Mouse (Mus musculus): ENCODE measurements around the gene Gadd45b. TPM values are rescaled to one million over a fixed set of nuclear protein-coding genes. Genes with fewer than 3 reads are reported as not detected.

The Gadd45b gene
- polyA plus RNA-seq, 1 experiment from 2014 or later, result 62.2 TPM

- TF ChIP-seq CTCF (IDR thresholded peaks at IDR 0.05; ENCODE audit: low read depth) (0 out of 2 replicates have a peak, but pooled peaks have one; percentile 14), EP300 (optimal IDR thresholded peaks at IDR 0.05) (no peak)
- Histone ChIP-seq H3K4me3 (ENCODE audit: low read depth, low read length) (no peak overlapping the region), H3K9ac (ENCODE audit: low read length) (no peak overlapping the region), H3K36me3 (ENCODE audit: control insufficient read depth, insufficient read depth, low read length) (no peaks in the 10 kb centered on the region), H3K27me3 (ENCODE audit: control insufficient read depth, insufficient read depth, low read length) (no peaks in the 10 kb centered on the region), H3K4me2 (replicated peaks; ENCODE audit: low read depth) (no peak overlapping the region), H3K27ac (replicated peaks) (peak overlapping the region; percentile 53; the same call in 1 of the 2 replicates), H3K9me3 (ENCODE audit: control insufficient read depth, low read length) (no peaks in the 10 kb centered on the region), H3K4me1 (replicated peaks; ENCODE audit: control insufficient read depth, insufficient read depth) (0 out of 2 replicates have a peak, but pooled peaks cover 2% of the 10 kb centered on the region)
- ATAC-seq (ENCODE audit: low FRiP score, low TSS enrichment) (peak; percentile 47), DNase-seq (ENCODE audit: low spot score) (peak; percentile 66)
- 71% methylated on average over 5 of the region's 5 CpGs for WGBS
Measured at GRCm38 (mm10) chr10:80914253-80914656, 15.6 kb upstream of the Gadd45b start.

DNA sequence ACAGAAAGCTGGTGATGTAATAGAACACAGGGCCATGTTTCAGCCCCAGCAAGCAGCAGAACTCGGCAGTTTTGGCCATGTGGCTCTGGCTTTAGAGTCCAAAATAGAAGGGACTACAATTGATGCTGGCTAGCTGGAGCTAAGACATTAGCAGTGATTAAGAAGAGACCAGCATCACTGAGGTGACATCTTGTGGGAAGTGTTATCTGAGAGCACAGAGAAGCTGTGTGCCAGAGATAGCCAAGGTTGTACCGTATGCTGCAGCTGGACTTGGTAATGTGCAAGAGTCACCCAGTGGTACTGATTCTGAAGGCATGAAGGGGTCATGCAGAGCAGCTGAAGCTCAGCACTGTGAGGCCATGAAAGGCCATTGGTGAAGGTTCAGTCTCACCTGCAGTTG lies 14.6 kb upstream of the Gadd45b start:
- Histone ChIP-seq H3K36me3 (ENCODE audit: control insufficient read depth, insufficient read depth, low read length) (no peaks in the 10 kb centered on the region), H3K27ac (replicated peaks) (no peak overlapping the region), H3K4me2 (replicated peaks; ENCODE audit: low read depth) (no peak overlapping the region), H3K4me3 (ENCODE audit: low read depth, low read length) (no peak overlapping the region), H3K9ac (ENCODE audit: low read length) (no peak overlapping the region), H3K4me1 (replicated peaks; ENCODE audit: control insufficient read depth, insufficient read depth) (0 out of 2 replicates have a peak, but pooled peaks cover 2% of the 10 kb centered on the region), H3K9me3 (ENCODE audit: control insufficient read depth, low read length) (no peaks in the 10 kb centered on the region), H3K27me3 (ENCODE audit: control insufficient read depth, insufficient read depth, low read length) (no peaks in the 10 kb centered on the region)
- no peak for ATAC-seq (ENCODE audit: low FRiP score, low TSS enrichment)
- no peak for TF ChIP-seq CTCF (IDR thresholded peaks at IDR 0.05; ENCODE audit: low read depth)
- no peak for TF ChIP-seq EP300 (optimal IDR thresholded peaks at IDR 0.05)
- 79% methylated on average over 2 of the region's 2 CpGs for whole genome bisulfite sequencing
- DNase-seq (ENCODE audit: low spot score), result no peak

DNA sequence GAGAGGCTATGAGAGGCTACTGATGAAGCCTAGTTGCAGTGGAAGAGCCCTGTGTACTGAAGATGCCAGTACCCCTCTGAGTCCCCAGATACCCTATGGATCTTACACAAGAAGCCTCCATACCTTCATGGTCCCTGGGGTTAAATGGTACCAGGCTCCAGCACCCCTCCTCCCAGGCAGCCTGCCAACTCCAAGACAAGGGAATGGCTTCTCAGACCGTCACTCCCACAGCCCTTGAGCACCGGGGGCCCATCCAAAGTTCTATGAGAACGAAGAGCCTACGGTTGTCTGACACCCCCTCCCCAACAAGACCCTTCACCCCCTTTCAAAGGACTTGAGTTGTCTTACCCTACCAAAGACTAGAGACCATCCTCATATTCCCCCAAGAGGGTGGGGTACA lies 14.1 kb upstream of the Gadd45b start:
- Histone ChIP-seq H3K36me3 (ENCODE audit: control insufficient read depth, insufficient read depth, low read length) (no peaks in the 10 kb centered on the region), H3K27me3 (ENCODE audit: control insufficient read depth, insufficient read depth, low read length) (no peaks in the 10 kb centered on the region), H3K27ac (replicated peaks) (no peak overlapping the region), H3K4me1 (replicated peaks; ENCODE audit: control insufficient read depth, insufficient read depth) (0 out of 2 replicates have a peak, but pooled peaks cover 2% of the 10 kb centered on the region), H3K9ac (ENCODE audit: low read length) (no peak overlapping the region), H3K9me3 (ENCODE audit: control insufficient read depth, low read length) (no peaks in the 10 kb centered on the region), H3K4me2 (replicated peaks; ENCODE audit: low read depth) (no peak overlapping the region), H3K4me3 (ENCODE audit: low read depth, low read length) (no peak overlapping the region)
- WGBS, result 61% methylated on average over 4 of the region's 4 CpGs
- no peak for DNase-seq (ENCODE audit: low spot score)
- ATAC-seq (ENCODE audit: low FRiP score, low TSS enrichment), result no peak
- no peak for TF ChIP-seq CTCF (IDR thresholded peaks at IDR 0.05; ENCODE audit: low read depth)
- no peak for TF ChIP-seq EP300 (optimal IDR thresholded peaks at IDR 0.05)

DNA sequence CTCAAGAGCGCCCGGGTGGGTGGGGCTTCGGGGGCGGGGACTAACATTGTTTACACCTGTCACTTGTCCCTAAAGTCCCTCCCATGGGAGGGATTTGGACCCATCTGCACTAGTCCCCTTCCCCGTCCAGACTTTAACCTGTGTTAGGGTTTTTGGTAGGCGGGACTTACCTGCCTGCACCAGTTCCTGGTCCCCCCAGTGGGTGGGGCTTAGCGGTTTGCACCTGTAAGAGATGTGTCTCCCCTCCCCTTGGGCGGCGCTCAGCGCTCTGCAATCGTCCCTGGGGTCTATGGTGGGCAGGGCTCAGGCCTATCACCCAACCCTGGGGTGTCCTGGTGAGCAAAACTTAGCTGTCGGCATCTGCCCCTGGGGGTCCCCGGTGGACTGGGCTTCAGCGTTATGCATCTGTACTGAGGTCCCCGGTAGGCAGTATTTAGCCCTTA lies 12.5 kb upstream of the Gadd45b start:
- Histone ChIP-seq H3K9me3 (ENCODE audit: control insufficient read depth, low read length) (no peaks in the 10 kb centered on the region), H3K27me3 (ENCODE audit: control insufficient read depth, insufficient read depth, low read length) (no peaks in the 10 kb centered on the region), H3K4me1 (replicated peaks; ENCODE audit: control insufficient read depth, insufficient read depth) (peaks cover 5% of the 10 kb centered on the region; the same call in 1 of the 2 replicates), H3K27ac (replicated peaks) (peak overlapping the region; percentile 81), H3K4me3 (ENCODE audit: low read depth, low read length) (peak overlapping the region; percentile 91), H3K36me3 (ENCODE audit: control insufficient read depth, insufficient read depth, low read length) (no peaks in the 10 kb centered on the region), H3K9ac (ENCODE audit: low read length) (peak overlapping the region; percentile 74), H3K4me2 (replicated peaks; ENCODE audit: low read depth) (peak overlapping the region; percentile 95)
- 1% methylated on average over 15 of the region's 15 CpGs for WGBS
- TF ChIP-seq CTCF (IDR thresholded peaks at IDR 0.05; ENCODE audit: low read depth), result no peak
- no peak for TF ChIP-seq EP300 (optimal IDR thresholded peaks at IDR 0.05)
- peak; percentile 53; the same call in 1 of the 2 replicates for ATAC-seq (ENCODE audit: low FRiP score, low TSS enrichment)
- peak; percentile 83 for DNase-seq (ENCODE audit: low spot score)

DNA sequence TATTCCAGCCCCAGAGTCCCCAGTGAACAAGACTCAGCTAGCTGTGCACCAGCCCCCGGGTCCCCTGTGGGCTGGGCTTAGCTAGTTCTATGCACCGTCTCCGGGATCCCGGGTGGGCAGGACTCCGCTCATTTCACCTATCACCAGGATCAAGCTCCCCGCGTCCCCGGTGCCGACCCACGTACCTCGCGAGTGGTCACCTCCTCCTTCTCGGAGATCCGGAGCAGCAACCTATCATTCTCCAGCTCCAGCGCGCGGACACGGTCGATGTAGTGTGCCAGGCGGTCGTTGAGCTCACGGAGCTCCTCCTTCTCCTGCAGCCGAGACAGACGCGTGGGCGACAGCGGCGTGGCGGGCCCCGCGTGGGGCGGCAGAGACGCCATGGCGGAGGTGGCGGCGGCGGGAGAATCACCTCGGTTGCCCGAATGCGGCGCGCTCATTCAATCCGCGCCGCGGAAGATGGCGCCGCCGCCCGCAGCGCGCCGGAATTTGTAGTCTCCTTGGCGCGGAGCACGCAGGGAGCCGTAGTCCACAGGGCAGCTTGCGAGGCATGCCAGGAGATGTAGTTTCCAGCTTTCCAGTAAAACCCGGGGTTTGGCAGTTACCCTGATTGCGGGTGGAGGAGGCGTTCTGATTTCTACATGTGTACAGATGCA lies 12.0 kb upstream of the Gadd45b start, which contains the start of gene Lmnb2:
Lmnb2 (minus strand) TSS at position 467 of the 656 bp plus-strand sequence.
- H3K27ac ChIP-seq (replicated peaks), result peak within 1 kb of the TSS; percentile 81
- H3K9ac ChIP-seq (ENCODE audit: low read length), result peak within 1 kb of the TSS; percentile 74
- H3K27me3 ChIP-seq (ENCODE audit: control insufficient read depth, insufficient read depth, low read length), result no peaks in the 10 kb centered on the region
- TF ChIP-seq CTCF (IDR thresholded peaks at IDR 0.05; ENCODE audit: low read depth) (peak; percentile 28), EP300 (optimal IDR thresholded peaks at IDR 0.05) (no peak)
- H3K4me2 ChIP-seq (replicated peaks; ENCODE audit: low read depth), result peak within 1 kb of the TSS; percentile 95
- H3K4me3 ChIP-seq (ENCODE audit: low read depth, low read length), result peak within 1 kb of the TSS; percentile 91
- H3K36me3 ChIP-seq (ENCODE audit: control insufficient read depth, insufficient read depth, low read length), result no peaks in the 10 kb centered on the region
- H3K9me3 ChIP-seq (ENCODE audit: control insufficient read depth, low read length), result no peaks in the 10 kb centered on the region
- WGBS, result under 1% methylated on average over 61 of the region's 61 CpGs
- H3K4me1 ChIP-seq (replicated peaks; ENCODE audit: control insufficient read depth, insufficient read depth), result peaks cover 5% of the 10 kb centered on the region; the same call in 1 of the 2 replicates
- DNase-seq (ENCODE audit: low spot score), result peak; percentile 81
- ATAC-seq (ENCODE audit: low FRiP score, low TSS enrichment), result peak; percentile 47

DNA sequence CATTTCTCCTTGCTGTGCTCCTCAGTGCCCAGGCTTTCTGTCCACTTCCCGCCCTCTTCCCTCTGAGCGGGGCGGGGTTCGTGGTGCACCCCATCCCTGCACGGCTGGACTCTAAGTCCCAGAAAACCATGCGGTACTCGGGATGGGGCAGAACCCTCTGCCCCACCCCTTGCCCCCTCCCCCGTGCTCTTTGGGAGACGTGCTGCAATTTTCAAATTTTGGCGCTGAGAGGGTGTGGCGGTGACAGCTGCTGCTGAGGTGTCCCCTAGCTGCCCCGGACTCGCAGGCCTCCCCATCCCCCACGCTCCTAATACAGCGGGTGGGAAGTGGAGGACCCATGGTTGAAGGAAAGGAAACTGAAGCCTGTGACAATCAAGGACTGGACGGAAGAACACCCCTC lies 8.0 kb upstream of the Gadd45b start:
- Histone ChIP-seq H3K4me1 (replicated peaks; ENCODE audit: control insufficient read depth, insufficient read depth) (peaks cover 3% of the 10 kb centered on the region; the same call in 1 of the 2 replicates), H3K4me2 (replicated peaks; ENCODE audit: low read depth) (peak overlapping the region; percentile 54), H3K4me3 (ENCODE audit: low read depth, low read length) (peak overlapping the region; percentile 33), H3K27me3 (ENCODE audit: control insufficient read depth, insufficient read depth, low read length) (no peaks in the 10 kb centered on the region), H3K27ac (replicated peaks) (no peak overlapping the region; the same call in 1 of the 2 replicates), H3K9ac (ENCODE audit: low read length) (peak overlapping the region; percentile 59), H3K9me3 (ENCODE audit: control insufficient read depth, low read length) (no peaks in the 10 kb centered on the region), H3K36me3 (ENCODE audit: control insufficient read depth, insufficient read depth, low read length) (no peaks in the 10 kb centered on the region)
- no peak for TF ChIP-seq CTCF (IDR thresholded peaks at IDR 0.05; ENCODE audit: low read depth)
- TF ChIP-seq EP300 (optimal IDR thresholded peaks at IDR 0.05), result no peak
- 2% methylated on average over 16 of the region's 16 CpGs for WGBS
- ATAC-seq (ENCODE audit: low FRiP score, low TSS enrichment), result no peak; the same call in 1 of the 2 replicates
- peak; percentile 39 for DNase-seq (ENCODE audit: low spot score)

Data from stomach, postnatal 0 days (tissue).